Mouse (Mus musculus) common myeloid progenitor, adult 5-6 weeks (primary cell): Measurements from ENCODE around the gene Terf2. TPM values are rescaled to one million over a fixed set of nuclear protein-coding genes. Genes with fewer than 3 reads are reported as not detected.
"Not testable (repeated sequence)": the region's sequence is repeated elsewhere in the genome, so short reads cannot be mapped to it uniquely, and the experiment has no call there.

Experiments used
- ATAC-seq: replicated peaks from 2 replicates; pipeline ENCODE4 v1.8.0; 2016; ENCODE audit warnings: low read depth, mild to moderate bottlenecking, moderate TSS enrichment, inconsistent platforms; ENCODE audit not compliant: poor library complexity, severe bottlenecking
- total RNA-seq: library from RNA; stranded (forward); fragments of 200-1000, 187-1606 nt; gene quantifications from 2 replicates; pipeline ENCODE4 v1.2.3, GENCODE M21; 2017

Gene Terf2
- total RNA-seq, 1 experiment from 2014 or later, result 37.2 TPM

DNA sequence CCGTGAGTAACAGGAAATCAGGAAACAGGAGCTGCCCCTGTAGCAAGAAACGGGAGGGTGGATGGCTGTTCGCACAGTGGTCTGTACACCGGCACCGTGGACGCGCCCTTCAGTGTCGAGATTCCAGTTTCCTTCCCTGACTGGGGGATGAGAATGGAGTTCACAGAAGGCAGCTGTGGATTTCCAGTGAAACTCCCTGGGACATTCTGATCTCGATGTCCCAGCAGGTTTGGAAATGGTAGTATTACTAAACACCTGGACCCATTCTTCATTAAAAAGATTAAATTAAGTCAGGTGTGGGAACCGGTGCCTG is 18.6 kb upstream of the Terf2 start:
- ATAC-seq, result no peak

GRCm38 (mm10) chr8:107114150-107115007 is 18.0 kb upstream of the Terf2 start:
- peak; percentile 42 for ATAC-seq

GRCm38 (mm10) chr8:107113209-107113608 is 16.9 kb upstream of the Terf2 start:
- no peak for ATAC-seq

DNA sequence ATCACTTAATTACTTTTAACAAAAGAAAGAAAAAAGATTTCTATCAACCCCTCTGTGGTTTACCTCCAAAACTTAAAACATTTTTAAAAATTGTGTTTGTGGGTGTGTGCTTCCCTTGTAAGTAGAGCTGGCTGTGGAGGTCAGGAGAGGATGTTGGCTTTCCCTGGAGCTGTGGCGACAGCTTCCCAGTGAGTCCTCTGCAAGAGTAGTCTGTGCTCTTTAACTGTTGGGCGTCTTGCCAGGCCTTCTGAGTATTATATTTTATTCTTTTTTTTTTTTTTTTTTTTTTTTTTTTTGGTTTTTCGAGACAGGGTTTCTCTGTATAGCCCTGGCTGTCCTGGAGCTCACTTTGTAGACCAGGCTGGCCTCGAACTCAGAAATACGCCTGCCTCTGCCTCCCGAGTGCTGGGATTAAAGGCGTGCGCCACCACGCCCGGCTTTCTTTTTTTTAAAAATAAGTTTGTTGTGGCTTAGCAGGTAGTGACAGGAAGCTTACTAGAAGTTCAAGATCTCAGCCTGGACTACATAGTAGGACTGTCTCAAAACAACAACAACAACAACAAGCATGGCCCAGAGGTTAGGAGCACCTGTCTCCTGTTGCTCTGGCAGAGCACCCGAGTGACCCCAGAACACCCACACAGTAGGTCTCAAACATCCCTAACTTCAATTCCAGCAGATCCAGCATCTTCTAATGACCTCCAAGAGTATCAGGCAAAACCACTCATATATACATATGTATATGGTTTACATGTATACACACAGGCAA is 15.2 kb upstream of the Terf2 start:
- no peak for ATAC-seq

- ATAC-seq, result no peak
These were observed 14.4 kb upstream of the Terf2 start for GRCm38 (mm10) chr8:107110629-107111330.

DNA sequence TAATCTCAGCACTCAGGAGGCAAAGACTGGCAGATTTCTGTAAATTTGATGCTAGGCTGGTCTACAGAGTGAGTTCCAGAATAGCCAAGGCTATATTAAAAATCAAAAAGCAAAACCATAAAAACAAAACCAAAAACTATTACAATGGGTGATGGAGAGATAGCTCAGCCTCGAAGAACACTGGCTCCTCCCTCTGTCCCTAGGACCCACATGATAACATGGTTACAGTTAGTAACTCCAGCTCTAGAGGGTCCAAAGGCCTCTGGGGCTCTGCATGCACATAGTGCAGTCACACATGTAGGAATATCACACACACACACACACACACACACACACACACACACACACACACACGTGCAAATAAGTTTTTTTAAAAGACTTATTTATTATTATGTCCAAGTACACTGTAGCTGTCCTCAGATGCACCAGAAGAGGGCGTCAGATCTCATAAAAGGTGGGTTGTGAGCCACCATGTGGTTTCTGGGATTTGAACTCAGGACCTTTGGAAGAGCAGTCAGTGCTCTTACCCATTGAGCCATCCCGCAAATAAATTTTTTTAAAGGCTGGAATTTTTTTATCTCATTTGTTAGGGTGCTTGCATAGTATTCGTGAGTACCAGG is 13.6 kb upstream of the Terf2 start:
- ATAC-seq, result no peak

DNA sequence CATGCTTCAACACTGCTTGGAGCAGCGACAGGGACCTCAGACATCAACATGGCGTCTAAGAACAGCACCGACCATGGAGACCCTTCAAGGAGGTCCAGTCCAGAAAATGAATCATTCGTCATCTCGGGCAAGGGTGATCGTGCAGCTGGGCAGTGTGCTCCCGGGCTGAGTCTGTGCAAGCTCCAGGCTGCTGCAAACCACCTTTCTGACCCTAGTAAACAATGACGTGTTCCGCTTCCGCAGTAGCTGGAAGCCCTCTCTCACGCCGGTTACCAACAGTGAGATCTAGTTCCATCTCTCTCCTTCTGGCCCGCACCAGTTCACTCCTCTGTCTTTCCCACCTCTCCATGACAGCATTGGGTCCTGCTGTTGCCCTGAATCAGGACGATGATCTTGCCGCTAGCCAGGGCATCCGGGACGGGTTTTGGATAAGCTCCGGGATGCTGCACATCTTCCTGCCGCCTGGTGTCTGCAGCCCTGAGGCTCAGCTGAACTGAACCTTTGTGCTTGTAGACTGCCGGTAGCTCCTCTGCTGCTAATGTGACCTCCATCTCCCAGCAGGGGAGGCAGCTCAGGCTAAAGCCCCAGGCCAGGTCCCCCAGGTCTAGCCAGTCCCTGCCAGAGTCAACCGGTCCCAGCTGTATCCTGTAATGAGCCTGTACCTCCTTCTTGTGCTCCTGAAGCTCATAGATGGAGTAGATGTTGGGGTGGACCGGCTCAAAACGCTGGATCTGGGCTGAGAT is 12.8 kb upstream of the Terf2 start:
- no peak for ATAC-seq

GRCm38 (mm10) chr8:107108089-107108488 is 11.7 kb upstream of the Terf2 start:
- ATAC-seq, result not testable (repeated sequence)

DNA sequence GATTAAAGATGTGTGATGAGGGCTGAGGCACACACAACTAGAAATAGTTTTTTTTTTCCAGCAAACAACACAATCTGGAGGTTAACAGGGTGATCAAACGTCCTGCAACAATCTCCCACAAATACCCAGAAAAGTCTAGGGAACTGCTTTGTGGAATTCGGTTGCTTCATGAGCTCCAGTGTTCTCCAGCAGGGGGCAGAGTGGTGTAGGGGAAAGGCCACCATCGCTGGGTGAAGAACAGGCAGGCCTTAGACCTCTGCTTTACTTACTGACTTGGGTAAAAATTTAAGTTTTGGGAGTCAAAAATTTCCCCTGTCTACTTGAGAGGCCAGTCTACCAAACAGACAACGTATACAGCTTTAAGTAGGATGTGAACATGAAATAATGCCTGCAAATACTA is 8.2 kb upstream of the Terf2 start:
- ATAC-seq, result peak; percentile 90

GRCm38 (mm10) chr8:107100635-107101034 is 4.3 kb upstream of the Terf2 start:
- ATAC-seq, result no peak

- ATAC-seq, result peak; percentile 17; the same call in 1 of the 2 replicates
These were observed 506 bp downstream of the Terf2 start for GRCm38 (mm10) chr8:107095717-107096365.

GRCm38 (mm10) chr8:107090531-107090930 is 5.8 kb downstream of the Terf2 start:
- ATAC-seq, result no peak

GRCm38 (mm10) chr8:107088526-107089063 is 7.8 kb downstream of the Terf2 start:
- no peak for ATAC-seq

- no peak for ATAC-seq
These were observed 10.3 kb downstream of the Terf2 start for GRCm38 (mm10) chr8:107086018-107086417.

DNA sequence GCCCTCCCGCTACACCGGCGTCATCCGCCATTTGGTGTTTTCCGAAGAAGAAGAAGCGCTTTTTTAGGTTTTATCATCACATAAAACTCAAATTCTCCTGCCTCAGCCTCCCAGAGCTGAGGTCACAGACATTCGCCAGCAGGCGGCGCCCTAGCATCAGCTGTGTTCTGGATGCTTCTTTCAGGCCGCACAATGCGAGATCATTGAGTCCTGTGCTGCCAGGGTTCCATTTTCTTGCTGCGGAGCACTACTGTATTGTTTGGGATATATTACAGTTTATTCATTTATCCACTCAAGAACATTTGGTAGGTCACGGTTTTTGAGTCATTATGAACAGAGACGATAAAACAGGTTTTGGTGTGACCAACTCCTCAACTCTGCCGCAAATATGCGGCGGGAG is 11.0 kb downstream of the Terf2 start:
- ATAC-seq, result no peak

DNA sequence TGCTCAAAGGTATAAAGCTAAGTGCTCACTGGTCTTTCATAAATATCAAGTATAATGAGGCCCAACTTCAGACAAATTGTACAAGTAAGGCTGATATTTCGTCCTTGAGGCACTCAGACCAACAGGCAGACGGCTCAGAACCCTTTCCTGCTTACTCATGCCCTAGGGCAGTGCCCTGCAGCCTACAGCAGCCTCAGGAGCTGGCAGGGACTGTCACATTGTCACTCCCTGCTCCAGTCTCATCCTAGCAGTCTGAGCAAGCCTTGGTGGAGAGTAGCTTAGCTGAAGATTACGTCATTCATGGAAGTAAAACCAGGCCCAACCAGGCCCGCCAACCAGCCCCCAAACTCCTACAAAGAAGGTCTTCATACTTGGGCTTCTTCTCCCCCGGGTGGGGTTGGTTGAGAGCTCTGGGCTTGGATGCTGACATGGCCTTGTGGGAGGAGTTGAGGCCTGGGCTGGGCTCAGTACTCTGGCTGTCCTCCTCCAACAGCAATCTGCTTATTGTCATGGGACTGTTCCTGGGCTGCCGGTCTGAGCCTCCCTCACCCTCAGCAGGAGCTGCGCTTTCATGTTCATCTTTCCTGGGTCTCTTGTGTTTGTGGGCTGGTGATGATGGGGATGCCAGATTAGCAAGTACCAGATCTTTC is 20.0 kb downstream of the Terf2 start:
- ATAC-seq, result no peak

GRCm38 (mm10) chr8:107074128-107074527 is 22.2 kb downstream of the Terf2 start:
- ATAC-seq, result no peak

DNA sequence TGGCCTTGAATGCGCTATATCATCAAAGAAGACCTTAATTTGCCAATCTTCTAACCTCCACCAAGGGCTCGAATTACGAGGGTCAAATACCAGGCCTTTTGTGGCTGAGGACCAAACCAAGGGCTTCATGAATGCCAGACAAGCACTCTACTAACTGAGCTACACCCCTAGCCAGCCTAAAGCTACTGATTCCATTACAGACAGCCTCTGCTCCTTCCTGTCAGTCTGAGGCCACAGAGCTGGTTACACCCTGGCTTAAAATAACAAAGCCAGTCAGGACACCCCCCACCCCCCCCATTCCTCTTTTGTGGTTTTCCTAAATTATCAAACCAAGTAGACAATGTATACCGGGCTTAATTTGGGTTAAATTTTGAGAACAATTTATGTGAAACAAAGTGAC is 22.6 kb downstream of the Terf2 start:
- ATAC-seq, result peak; percentile 60
